Mouse (Mus musculus) testis, adult 2 months (tissue): Measurements from ENCODE around the gene Tmem98.

ENCODE experiments used
- CTCF ChIP-seq: fragments of 200-500 bp; IDR thresholded peaks from 2 replicates; pipeline ENCODE4 v1.5.1; 2012; ENCODE audit warnings: low read depth, mild to moderate bottlenecking, inconsistent platforms, low read length, moderate library complexity; ENCODE audit not compliant: control insufficient read depth, insufficient read depth, insufficient replicate concordance
- POLR2A ChIP-seq: fragments of 200-500 bp; IDR thresholded peaks from 2 replicates; pipeline ENCODE4 v1.6.1; 2012; ENCODE audit warnings: low read depth, mild to moderate bottlenecking, inconsistent platforms, low read length, moderate library complexity; ENCODE audit not compliant: control insufficient read depth

GRCm38 (mm10) chr11:80843435-80843834, 33.5 kb downstream of the Tmem98 start:
- TF ChIP-seq CTCF (no peak), POLR2A (no peak)
